Mouse (Mus musculus) embryo, embryonic 10.5 days (tissue): Measurements from ENCODE around the gene Cmip.
A peak's percentile ranks its signal among the peaks of the same experiment; 100 is the strongest.

Experiments used
- DNase-seq: peaks from one replicate; pipeline ENCODE4 v3.0.0-alpha.2; 2015; ENCODE audit warnings: low spot score

The Cmip gene

DNA sequence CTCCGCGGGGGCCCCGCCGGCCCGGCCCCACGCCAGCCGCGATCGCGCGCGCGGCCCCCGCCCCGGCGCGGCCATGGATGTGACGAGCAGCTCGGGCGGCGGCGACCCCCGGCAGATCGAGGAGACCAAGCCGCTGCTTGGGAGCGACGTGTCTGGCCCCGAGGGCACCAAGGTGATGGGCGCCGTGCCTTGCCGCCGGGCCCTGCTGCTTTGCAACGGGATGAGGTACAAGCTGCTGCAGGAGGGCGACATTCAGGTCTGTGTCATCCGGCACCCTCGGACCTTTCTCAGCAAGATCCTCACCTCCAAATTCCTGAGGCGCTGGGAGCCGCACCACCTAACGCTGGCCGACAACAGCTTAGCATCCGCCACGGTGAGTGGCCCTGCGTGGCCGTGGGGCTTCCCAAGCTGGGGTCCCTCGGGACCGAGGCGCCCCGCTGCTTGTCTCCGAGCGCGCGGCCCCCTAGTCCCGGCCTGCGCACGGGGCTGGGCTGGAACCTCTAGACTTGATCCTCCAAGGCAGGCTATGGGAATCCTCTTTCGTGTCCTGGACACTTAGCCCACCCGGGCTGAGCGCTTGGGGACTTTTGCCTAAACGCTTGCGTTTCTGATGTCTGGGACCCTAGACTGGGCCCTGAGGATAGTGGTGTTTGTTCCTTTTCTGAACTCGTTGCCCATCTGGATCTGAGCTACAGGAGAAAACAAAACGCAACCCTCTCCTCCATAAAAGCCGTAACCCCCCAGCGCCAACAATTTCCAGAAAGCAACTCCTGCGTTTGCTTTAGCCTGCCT, at the start of gene Cmip:
Gene Cmip, plus strand, starts transcription at position 36 of the 792 bp plus-strand sequence.
- DNase-seq: peak; percentile 63

DNA sequence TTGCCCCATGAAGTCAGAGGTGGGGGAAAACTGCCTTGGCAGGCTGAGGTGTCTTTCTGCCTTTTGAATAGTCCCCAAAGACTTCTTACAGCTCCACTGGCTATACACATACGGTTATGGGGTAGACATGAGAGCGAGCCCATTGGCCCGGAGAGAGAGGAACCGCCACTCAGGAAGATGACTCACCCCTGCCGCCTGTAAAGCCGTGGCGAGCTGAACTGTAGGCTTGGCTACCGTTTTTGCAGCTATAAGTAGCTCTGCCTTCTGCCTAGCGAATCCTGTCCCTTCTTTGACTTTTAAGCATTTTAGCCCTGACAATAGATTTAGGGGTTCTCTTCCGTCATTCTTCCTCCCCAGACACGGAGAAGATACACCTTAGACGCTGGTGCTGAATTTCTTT, 47.7 kb upstream of the Cmip start:
- DNase-seq: no peak

DNA sequence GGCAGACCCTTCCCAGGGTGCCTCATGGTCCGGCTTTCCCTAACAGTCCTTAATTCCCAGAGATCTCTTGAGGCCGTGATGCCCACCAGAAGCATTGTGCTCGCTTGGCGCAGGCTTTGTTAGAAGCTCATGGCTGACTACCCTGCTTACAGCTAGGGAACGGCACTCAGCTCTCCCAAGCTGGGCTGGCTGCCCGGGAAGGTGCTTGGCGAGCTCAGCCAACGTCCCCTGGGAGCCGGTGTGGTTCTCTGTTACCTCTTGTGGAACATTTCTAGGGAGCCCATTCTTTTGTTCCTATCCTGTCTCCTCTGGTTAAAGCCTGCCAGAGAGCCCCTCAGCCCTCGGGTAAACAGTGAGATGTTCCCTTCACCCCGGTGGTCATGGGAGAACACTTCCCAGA, 44.8 kb upstream of the Cmip start:
- no peak for DNase-seq

DNA sequence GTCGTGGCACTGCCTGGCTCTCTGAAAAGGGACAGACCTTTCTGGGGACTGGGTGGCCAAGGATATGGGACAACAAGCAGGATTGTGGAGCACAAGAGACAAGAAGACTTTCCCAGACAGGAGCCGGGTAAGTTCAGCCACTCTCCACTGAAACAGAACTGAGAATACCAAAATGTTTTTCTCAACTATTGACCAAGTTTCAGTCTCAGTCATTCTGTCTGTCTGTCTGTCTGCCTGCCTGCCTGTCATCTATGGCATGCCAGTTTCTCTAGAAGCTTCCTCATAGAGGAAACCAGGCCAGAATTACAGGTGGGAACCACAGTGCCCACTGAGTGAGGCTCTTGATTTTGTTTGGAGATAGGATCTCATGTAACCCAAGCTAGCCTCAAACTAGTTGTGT, 39.1 kb upstream of the Cmip start:
- DNase-seq: no peak

DNA sequence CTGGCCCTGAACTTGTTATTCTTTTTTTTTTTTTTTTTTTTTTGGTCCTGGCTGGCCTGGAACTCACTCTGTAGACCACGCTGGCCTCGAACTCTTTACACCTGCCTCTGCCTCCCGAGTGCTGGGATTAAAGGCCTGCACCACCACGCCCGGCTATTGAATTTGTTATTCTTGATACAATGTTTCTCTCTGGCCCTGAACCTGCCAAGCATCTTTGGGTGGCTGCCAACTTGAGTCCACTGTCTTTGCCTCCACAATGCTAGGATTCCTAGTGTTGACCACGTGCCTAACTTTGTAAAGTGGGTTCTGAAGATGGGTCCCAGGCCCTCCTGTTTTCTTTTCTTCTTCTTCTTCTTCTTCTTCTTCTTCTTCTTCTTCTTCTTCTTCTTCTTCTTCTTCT, 34.5 kb upstream of the Cmip start:
- no peak for DNase-seq

DNA sequence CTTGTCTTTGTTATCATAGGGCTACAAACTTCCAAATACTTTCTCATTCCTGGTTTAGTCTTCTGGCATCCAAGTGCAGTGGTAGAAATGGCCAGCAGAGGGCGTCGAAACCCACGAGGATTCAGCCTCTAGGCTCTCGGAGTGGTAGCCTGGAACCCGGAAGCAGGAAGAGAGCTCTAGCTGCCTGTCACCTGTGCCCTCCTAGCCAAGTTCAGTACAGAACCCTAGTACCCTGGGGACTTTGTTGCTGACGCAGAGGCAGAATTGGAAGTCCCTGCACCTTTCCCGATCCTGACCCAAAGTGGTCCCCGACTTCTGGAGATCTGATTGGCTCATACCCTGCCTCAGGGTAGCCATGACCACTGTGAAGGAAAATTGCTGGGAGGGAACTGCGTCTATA, 32.2 kb upstream of the Cmip start:
- DNase-seq: peak; percentile 93

DNA sequence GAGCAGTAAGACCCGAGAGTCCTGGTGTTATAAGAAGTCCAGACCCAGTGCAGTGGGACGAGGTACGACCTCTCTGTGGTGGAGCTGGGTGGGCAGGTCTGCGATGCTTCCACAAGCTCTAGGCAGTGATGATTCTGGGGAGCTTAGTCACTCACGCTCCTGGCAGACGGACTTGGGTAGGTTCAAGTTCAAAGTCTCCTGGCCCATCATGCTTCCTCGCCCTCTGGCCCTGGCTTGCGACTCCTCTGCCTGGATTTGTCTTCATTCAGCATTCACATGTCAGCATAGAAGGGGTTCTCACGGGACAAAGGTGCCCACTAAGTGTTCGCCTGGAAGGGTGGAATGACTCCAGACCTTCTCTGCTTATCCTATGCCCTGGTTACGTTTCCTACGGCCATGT, 30.6 kb upstream of the Cmip start:
- no peak for DNase-seq

DNA sequence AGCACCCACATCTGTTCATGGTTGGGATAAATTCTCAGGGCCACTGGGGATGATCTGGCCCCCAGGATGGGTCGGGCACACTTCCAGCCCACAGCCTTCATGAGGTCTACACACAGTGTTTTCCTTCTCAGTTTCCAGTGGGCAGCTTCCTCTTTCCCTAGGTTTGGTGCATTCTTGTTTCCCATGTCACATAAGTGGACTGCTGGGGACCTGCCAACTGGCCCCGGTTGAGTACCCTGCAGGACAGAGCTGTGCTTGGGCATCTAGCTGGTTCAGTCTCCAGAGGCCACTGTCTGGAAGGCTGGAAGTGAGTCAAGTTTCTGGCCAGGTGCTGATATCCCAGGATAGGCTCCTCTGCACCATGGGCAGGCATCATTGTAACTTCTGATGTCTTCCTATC, 29.5 kb upstream of the Cmip start:
- DNase-seq: no peak

DNA sequence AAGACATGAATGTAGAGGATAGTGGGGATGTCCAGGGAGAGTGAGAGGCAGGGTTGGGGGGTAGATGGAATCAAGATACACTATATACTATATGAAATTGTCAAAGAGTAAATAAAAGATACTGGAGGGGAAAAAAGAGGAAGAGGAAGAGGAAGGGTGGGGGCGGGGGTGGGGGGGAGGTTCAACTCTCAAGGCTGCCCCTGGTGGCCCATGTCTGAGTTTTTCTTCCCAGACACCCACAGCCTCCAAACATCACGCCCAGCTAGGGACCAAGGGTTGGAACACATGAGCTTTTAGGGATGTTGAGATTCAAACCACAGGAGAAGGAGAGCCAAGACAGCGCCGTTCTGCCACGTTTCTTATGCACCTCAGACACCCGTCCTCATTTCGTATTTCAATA, 23.7 kb upstream of the Cmip start:
- DNase-seq: no peak

DNA sequence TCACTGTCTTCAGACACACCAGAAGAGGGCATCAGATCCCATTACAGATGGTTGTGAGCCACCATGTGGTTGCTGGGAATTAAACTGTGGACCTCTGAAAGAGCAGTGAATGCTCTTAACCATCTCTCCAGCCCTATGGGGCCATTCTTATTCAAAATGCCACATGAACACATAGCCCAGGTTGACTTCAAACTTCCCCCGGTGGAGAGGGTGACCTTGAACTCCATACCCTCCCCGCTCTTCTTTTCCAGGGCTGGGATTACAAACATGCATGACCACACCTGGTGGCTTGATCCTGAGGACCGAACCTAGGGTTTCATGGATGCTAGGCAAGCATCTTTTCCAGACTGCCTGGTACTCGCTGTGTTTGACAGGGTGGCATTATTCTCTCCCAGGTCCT, 20.3 kb upstream of the Cmip start:
- DNase-seq: no peak

DNA sequence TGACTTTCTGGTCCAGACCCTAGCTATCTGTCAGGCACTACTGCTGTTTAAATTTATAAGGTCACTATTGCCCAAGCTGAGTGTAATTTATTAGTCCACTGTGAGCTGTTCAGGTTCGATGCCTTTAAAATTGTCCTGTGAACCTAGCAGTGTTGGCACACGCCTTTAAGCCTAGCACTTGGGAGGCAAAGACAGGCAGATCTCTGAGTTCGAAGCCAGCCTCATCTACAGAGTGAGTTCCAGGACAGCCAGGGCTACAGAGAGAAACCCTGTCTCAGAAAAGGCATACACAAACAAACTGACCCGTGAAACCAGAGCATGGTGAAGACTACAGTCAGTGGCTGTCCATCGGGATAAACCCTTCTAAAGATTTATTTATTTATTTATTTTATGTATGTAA, 16.5 kb upstream of the Cmip start:
- DNase-seq: no peak

DNA sequence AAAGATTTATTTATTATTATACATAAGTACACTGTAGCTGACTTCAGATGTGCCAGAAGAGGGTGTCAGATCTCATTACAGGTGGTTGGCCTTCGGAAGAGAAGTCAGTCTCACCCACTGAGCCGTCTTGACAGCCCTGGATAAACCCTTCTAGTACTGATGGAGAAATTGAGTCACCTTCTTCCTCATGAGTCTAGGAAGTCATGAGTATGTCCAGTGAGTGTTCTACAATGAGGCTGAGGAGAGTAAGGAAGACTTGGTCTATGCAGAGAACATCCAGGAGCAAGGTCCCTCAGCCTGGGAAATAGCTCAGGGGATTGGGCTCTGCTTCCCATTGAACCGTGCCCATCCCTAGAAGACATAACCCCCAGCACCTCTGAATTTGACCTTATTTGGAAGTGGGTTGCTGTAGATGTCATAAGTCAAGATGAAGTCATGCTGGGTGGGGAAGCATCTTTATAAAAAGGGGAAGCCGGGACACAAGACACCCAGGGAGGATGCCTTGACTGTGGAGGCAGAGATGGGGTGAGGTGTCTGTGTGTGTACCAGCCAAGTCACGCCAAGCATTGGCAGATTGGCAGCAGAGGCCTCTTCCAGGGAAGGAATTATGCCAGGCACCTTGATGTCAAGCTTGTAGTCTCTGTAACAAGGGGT, 15.9 kb upstream of the Cmip start:
- no peak for DNase-seq

DNA sequence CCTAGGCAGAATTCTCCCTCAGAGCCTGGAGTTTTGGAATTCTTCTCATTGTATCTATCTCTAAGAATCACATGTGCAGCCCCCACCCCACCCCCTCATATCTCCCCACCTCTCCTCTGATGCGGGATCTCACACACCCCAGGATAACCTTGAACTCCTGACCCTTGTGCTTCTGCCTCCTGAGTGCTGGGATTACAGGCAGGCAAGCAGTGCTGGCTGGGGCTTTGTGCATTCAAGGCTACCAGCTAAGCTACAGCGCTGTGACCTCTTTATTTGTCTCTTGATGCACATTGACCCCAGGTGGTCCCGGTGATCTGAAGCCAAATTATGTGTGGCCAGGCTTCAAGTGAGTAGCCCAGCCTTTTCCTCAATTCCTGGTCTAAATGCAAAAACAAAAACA, 15.0 kb upstream of the Cmip start:
- DNase-seq: no peak

DNA sequence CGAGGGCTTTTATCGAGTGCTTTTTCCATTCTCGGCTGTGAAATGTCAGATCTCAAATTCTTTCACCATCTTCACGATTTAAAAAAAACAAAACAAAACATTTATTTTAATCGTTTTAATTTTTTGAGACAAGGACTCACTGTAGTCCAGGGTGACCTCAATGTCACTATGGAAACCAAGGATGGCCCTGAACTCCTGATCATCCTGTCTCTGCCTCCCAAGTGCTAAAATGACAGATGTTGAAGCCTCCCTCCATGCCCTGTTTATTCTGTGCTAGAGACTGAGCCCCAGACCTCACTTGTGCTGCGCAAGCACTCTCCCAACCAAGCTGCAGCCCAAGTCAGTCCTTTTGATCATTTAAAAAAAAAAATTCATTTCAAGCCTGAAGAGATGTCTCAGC, 14.6 kb upstream of the Cmip start:
- DNase-seq: no peak

DNA sequence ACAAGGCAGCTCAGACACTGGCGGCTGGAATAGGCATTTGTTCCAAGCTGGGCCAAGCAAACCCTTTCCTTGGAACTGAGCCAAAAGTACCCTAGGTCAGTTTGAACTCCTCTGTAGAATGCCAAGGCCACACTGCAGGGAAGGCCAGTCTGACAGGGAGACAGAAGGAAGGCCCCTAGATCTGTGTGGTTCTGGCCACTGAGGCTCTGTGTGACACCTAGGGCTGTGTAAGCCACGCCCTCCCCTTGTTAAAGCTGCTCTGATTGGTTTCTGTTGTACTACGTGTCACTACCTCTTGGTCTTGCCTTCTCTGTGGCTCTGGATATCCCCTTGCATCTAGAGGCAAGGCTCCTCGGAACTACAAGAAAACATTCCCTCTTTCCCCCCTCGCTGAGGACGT, 12.3 kb upstream of the Cmip start:
- no peak for DNase-seq

DNA sequence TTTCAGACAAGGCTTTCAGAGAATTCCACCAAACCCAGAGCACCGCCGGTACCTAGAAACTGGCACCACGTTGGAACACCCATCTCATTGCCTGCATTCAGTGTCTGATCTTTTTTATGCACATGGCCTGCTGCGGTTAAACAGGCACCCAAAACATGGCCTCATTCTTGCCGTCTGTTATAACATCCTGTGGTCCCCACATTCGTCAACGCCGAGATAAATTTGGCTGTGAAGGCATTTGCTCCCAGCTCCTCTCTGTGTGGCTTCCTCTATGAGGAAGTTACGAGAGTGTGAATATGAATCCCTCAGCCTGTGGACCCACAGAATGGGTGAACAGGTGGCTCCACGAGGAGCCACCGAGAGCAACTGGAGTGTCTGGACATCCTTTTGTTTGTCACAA, 8.5 kb upstream of the Cmip start:
- DNase-seq: no peak

DNA sequence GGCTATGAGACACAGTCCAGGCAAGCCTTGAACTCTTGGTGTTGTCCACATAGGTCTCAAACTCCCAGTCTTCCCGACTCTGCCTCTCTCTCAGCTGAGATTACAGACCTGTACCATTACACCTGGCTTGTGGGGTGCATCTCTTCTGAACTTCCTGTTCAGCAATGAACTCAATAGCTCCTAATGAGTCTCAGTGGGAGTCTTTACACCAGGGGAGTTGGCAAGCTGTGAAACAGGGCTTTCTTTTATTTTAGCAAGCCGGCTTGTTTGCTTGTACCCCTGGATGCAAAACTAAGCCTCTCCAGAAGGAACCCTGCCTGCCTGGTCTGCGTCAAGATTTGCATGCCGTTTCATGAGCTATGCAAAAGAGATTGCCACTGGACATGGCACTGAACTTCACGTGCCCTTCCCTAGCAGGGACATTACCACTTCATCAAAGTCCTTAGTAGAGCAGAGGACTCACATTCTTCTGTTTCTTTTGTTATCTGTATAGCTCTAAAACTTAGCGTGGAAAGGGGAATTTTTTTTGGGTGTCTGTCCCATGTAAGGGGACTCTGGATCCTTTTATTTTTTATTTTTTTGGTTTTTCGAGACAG, 5.7 kb upstream of the Cmip start:
- no peak for DNase-seq

DNA sequence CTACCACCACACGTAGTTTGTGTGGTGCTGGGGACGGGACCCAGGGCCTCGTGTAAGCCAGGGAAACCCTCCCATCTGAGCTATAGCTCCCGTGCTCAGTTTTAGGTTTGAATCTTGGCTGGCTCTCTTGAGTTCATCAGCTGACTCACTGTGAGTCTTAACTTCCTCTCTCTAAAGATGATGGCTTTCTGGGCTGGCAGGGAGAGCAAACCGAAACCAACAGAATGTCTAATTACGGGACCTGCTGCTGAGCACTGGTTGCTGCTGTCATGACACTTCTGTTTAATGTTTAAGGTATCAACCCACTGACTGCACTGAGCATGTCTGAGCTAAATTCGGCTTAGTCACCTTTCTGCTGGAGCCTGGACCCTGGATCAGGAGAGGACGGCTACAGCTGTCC, 4.2 kb upstream of the Cmip start:
- no peak for DNase-seq

DNA sequence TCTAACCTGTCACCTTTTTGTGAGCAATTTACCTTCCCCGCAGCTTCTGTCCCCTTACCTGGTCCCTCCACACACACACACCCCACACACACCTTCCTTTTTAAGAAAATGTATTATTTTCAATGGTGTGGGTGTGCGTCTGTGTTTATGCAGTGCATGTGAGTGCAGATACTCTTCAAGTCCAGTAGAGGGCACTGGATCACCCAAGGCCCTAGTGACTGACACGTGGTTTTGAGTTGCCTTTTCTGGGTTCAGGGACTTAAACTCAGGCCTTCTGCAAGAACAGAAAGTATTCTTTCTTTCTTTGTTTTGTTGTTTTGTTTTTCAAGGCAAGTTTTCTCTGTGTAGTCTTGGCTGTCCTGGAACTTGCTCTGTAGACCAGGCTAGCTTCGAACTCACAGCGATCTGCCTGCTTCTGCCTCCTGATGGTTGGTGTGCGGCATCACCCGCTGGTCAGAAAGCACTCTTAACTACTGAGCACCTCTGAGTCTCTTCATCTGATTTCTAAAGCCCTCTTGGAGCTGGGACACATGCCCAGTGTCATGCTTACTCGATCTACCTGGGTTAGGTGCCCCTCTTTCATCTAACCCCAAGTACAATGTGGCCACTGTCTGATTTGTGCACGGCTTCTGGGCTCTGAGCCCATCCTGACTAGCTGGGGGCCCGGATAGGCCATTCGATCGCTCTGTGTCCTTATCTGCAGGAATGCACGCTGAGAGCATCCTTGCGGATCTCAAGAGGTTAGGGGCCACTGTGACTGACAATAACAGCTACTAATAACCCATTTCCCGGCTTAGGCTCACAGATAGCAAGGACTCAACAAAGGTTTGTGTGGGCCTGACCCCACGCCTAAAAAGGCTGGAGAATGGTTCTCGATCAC, 3.2 kb upstream of the Cmip start:
- no peak for DNase-seq

DNA sequence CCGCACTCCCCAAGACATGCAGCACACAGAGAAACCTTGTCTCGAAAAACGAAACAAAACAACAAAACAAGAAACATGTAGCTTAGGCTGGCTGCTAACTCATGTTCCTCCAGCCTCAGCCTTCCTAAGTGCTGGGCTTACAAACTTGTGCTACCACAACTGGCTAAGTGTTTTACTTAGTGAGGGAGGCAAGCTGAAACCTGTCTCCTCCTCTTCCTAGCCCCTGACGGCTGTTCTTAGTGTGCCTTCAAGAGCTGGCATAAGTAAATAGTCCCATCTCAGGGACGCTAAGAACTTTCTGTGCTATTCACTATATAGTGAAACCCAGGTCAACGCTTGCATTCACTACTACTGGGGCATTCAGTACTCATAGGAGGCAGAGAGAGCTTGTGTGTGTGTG, 2.4 kb upstream of the Cmip start:
- no peak for DNase-seq

DNA sequence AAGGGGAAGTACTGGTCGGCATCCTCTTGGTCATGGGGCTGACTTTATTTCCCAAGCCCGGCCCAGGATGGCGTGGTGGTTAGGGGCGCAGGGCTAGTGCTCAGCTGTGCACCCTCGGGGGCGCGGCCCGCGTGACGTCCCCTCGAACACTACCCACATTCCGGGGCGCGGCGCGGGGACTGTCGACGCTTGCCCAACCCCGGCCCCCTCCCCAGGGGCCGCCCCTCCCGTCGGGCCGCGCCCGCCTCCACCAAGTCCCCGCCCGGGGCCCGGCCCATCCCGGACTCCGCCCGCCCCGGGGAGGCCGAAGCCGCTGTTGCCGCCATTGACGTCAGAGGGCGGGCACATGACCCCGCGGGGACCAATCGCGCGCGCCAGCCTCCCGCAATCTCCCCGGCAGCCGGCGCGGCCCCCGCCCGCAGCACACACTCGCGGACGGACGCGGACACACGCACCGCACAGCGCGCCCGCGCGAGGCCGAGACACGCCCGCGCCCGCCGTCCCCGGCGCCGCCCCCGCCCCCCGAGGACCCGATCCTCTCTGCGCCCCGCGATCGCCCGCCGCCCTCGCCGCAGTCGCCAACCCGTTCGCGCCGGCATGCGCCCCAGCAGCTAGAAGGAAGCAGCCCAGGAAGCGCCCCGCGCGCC, 449 bp upstream of the Cmip start:
- DNase-seq: peak; percentile 89
